Mouse (Mus musculus): ENCODE data around the gene Kars.

Kars gene

GRCm38 (mm10) chr8:112010997-112011815, at the start of gene Kars, which contains the start of gene Terf2ip:
Gene Kars (minus strand): TSS chr8:112011323.
Gene Terf2ip (plus strand): TSS chr8:112011398.
- DNase-seq (ENCODE audit: low spot score in 2 of 2) = peak; percentile 95

DNA sequence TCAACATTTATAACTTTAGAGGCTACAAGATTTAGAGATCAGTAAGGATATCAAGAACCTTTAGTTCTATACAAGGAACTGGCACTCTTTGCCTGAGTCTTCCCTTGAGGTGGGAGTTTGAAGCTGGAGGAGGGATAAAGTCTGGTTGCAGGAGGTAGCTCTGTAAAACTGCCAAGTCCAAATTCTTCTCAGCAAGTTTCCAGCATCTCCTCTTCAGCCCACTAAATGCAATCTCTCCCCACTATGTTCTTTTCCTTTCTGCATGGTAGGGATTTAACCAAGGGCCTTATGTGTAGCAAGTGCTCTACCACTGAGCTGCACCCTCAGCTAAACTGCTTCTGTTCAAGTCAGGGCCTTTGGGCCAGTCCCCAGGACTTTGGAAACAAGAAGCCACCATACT, 43.3 kb upstream of the Kars start:
- no peak for DNase-seq (ENCODE audit: low spot score in 2 of 2)

DNA sequence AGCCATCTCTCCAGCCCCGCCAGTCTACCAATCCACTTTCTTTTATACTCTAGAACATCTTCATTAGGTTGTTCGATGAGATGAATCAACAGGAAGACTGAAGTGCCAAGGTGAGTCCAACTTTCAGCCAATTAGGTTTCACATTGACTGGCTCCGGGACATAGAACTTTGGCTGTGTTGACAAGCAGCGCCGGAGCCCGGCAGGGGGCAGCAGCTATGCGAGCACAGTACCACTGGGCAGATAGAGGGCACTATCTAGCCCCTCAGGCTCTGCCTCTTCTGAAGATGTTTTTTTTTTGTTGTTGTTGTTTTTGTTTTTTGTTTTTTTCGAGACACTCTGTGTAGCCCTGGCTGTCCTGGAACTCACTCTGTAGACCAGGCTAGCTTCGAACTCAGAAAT, 40.4 kb upstream of the Kars start:
- no peak for DNase-seq (ENCODE audit: low spot score in 2 of 2)

GRCm38 (mm10) chr8:112049984-112050383, 38.9 kb upstream of the Kars start:
- no peak for DNase-seq (ENCODE audit: low spot score in 2 of 2)

DNA sequence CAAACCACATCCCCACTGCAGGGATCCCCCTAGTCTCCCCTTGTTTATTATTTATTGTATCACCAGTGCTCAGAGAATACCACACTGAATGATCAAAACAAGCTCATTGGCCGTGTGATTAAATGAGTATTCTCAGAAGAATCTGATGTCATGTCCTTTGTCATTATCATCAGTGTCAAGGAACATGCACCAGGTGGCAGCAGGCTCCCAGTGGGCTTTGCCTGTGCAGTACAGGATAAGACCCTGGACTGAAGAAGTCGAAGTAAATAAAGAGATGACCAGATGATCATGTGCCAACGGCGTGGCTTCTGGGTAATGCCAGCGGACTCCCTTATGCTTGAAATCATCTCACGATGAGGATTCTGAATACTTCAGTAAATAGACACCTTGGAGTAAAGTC, 37.2 kb upstream of the Kars start:
- DNase-seq (ENCODE audit: low spot score in 2 of 2) = no peak

DNA sequence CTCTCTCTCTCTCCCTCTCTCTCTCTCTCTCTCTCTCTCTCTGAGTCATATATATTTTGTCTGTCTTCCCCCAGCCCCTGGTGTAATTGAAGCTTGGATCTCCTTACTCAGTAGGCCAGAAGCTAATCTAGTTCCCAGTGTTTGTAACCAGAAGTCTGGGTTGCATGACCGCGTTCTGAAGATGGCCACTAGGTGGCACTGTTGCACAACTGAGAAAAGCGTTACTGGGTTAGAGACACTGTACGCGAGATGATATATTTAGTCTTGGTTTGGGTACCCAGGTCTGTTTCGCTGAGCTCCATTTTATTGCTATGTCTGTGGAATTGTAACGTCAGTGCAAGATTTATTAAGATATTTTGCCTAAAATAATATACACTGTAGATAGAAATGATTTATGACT, 34.8 kb upstream of the Kars start:
- peak; percentile 93 to 94 for DNase-seq (ENCODE audit: low spot score in 2 of 2)

GRCm38 (mm10) chr8:112045182-112045581, 34.1 kb upstream of the Kars start:
- DNase-seq (ENCODE audit: low spot score in 2 of 2) = no peak

DNA sequence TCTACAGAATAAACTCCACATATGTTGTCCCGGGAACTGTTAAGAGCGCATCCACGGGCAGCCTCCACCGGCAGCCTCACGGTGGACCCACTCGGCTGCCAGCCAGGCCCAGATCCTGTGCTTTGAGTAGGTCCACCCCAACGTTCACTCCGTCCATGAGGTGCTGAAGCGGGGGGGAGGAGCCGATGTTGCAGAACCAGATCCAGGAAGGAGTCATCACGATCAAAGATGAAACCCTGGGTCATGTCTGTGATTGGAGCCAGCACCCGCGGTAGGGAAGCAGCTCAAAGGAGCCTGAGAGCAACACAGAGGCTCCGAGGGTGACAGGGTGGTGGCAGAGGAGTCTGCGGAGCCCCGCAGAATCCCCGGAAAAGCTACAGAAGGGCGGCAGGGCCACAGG, 26.4 kb upstream of the Kars start:
- no peak for DNase-seq (ENCODE audit: low spot score in 2 of 2)

GRCm38 (mm10) chr8:112034603-112035002, 23.5 kb upstream of the Kars start:
- DNase-seq (ENCODE audit: low spot score in 2 of 2) = no peak

- DNase-seq (ENCODE audit: low spot score in 2 of 2) = no peak
Measured at GRCm38 (mm10) chr8:112033071-112033470, 21.9 kb upstream of the Kars start.

DNA sequence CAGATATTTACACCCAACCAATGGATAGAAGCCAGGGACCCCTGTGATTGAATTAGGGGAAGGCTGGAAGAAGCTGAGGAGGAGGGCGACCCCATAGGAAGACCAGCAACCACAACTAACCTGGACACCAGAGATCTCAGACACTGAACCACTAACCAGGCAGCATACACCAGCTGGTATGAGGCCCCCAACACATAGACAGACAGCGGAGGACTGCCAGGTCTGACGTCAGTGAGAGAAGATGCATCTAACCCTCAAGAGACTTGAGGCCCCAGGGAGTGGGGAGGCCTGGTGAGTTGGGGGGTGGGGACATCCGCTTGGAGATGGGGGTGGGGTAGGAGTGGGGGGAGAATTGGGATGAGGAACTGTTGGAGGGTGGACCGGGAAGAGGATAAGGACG, 19.5 kb upstream of the Kars start:
- no peak for DNase-seq (ENCODE audit: low spot score in 2 of 2)

- no peak for DNase-seq (ENCODE audit: low spot score in 2 of 2)
Measured at GRCm38 (mm10) chr8:112029455-112029854, 18.3 kb upstream of the Kars start.

GRCm38 (mm10) chr8:112014936-112015335, 3.8 kb upstream of the Kars start, which contains the start of gene Gm6793:
Gene Gm6793 (minus strand): TSS chr8:112015036.
- no peak for DNase-seq (ENCODE audit: low spot score in 2 of 2)

DNA sequence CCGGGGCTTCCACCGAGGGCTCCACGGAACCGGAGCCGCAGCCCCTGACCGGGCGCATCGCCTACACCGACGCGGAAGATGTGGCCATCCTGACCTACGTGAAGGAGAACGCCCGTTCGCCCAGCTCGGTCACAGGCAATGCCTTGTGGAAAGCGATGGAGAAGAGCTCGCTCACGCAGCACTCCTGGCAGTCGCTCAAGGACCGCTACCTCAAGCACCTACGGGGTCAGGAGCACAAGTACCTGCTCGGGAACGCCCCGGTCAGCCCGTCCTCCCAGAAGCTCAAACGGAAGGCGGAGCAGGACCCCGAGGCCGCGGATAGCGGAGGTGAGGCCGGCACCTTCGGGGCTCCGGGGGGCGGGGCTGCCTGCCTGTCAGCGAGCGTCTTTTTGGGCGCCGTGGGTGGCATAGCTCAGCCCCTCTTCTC, 706 bp upstream of the Kars start:
- peak; percentile 52 to 63 for DNase-seq (ENCODE audit: low spot score in 2 of 2)

GRCm38 (mm10) chr8:112009558-112009957, 1.6 kb downstream of the Kars start:
- DNase-seq (ENCODE audit: low spot score in 2 of 2) = no peak

- no peak for DNase-seq (ENCODE audit: low spot score in 2 of 2)
Measured at GRCm38 (mm10) chr8:112007669-112008068, 3.5 kb downstream of the Kars start.

- peak; percentile 39 to 47 for DNase-seq (ENCODE audit: low spot score in 2 of 2)
Measured at GRCm38 (mm10) chr8:112005601-112006000, 5.5 kb downstream of the Kars start.

DNA sequence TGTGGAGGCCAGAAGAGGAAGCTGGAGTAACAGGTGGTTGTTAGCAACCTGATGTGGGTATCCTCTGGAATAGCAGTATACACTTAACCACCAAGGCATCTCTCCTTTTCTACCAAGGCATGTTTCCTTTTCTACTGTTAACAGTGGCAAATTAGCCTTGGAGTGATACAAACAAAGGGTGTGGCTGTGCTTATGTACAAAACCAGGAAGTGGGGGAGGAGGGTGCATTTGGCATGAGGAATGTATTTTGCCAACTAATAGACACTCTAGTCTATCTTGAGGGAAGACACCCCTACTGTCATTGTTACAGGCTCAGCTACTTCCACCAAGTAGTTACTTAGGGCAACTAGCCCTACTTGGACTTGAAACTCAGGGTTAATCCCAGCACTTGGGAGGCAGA, 6.4 kb downstream of the Kars start:
- no peak for DNase-seq (ENCODE audit: low spot score in 2 of 2)

DNA sequence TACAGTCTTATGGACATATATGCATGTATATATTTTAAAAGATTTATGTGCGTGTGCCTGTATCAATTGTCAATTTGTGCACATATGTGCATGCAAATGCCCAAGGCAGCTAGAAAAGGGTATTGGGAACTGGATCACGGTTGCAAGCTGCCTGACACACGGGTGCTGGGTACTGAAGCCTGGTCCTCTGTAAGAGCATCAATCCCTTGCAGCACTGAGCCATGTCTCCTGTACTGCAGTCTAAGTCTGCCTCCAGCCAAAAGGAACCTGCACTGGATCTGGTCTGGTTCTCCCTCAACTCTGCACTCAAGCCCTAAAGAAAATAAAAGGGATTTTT, 18.5 kb downstream of the Kars start:
- DNase-seq (ENCODE audit: low spot score in 2 of 2) = no peak

DNA sequence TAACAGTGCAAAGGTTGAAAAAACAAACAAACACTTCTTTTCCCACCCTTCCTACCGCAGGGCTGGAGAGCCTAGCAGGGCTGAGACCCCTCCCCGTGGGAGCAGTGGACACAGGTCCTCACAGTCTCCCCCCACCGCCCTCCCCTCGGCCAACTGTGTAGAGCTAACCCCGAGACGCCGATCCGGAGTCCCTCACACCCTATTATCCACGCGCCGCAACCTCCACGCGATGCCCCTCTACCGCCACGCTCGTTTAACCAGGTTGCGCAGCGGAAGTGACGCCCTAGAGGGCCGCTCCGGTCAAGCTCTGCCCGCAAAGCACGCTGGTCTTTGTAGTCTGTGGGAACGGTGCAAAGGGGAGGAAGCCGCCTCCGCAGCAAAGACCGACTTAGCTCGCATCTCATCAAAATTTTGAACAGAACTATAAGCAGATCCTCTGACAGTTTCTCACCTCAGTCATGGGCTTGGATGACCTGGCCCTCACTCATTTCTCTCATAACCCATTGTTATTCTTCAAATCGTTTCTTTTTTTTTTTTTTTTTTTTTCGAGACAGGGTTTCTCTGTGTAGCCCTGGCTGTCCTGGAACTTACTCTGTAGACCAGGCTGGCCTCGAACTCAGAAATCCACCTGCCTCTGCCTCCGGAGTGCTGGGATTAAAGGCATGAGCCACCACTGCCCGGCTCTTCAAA, 19.0 kb downstream of the Kars start, which contains the start of gene Adat1:
Gene Adat1, minus strand, starts transcription at position 290 of the 690 bp plus-strand sequence.
- peak; percentile 93 to 94 for DNase-seq (ENCODE audit: low spot score in 2 of 2)

DNA sequence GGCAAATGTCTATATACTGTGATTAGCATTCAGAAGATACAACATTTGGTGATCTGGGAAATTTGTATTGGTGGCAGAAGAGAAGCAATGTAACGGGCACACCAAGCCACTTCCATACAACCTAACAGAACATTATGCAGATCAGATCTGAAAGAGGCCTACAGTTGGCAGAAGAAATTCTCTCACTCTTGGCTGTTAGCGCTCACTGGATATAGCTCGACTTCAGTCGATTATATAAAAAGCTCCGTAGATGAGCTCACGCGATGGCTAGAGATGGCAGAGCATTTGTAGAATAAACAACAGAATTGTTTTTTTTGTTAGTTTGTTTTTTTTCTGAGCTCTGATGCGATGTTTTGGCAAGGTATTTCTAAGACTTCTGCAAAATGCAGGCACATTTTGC, 19.8 kb downstream of the Kars start:
- DNase-seq (ENCODE audit: low spot score in 2 of 2) = peak in 1 of 2 experiments; percentile 54

DNA sequence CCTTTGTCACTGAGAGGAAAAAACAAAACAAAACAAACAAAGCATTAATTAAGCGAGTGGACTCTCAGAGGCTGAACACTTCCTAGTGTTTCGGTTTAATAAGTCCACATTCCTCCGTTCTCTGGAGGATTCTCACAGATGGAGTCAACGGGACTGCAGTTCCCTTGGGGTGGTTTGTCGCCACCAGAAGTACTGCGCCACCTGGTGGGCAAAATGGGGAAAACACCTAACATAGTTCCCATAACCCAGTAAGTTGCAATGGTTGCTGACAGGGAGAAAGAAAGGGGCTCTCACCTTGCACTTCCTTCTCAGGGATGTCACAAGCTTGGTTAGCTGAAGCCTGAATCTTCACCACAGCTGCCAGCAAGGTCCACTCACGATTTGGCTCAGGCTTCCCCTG, 21.2 kb downstream of the Kars start:
- peak; percentile 66 to 76 for DNase-seq (ENCODE audit: low spot score in 2 of 2)

DNA sequence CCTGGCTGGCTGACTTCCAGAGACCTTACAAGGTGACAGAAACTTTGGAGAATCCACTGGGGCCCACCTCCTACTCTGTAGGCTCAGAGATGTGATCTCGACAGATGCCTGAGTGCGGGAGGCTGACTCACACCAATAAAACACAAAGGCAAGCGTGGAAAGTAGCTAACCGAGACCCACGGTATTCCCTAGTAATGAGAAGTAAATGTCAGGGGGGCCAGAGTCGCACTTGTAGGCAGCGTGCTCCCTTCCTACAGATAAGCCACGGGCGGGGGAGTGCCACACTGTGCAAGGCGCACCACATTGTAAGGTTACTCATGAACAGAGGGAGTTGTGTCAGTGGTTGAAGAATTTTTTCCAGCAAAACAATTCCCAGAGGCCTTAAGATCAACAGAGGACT, 26.6 kb downstream of the Kars start:
- no peak for DNase-seq (ENCODE audit: low spot score in 2 of 2)

All from right cerebral cortex, postnatal 10 days (tissue).